Mouse (Mus musculus) monocyte, adult 5-6 weeks (primary cell): Measurements from ENCODE around the gene Strap. TPM values are rescaled to one million over a fixed set of nuclear protein-coding genes. Genes with fewer than 3 reads are reported as not detected.

Experiments
- ATAC-seq: fragments of 153-309, 156-312 bp; replicated peaks from 2 replicates; pipeline ENCODE4 v1.8.0; 2017; ENCODE audit warnings: mild to moderate bottlenecking; ENCODE audit not compliant: low TSS enrichment, insufficient number of reproducible peaks, severe bottlenecking, poor library complexity, low FRiP score
- total RNA-seq: library from RNA; stranded (forward); fragments of 200-1000, 200-491, 200-594 nt; gene quantifications from 3 replicates; pipeline ENCODE4 v1.2.3, GENCODE M21; 2017

The Strap gene
- total RNA-seq, 1 experiment from 2014 or later, result 83.6 TPM

- ATAC-seq, result no peak
Measured at GRCm38 (mm10) chr6:137713310-137713664, 21.6 kb upstream of the Strap start.

GRCm38 (mm10) chr6:137716802-137717201, 18.1 kb upstream of the Strap start:
- ATAC-seq, result no peak

GRCm38 (mm10) chr6:137722220-137722931, 12.5 kb upstream of the Strap start:
- ATAC-seq, result no peak

- no peak; the same call in 1 of the 2 replicates for ATAC-seq
Measured at GRCm38 (mm10) chr6:137723898-137724297, 11.0 kb upstream of the Strap start.

- ATAC-seq, result peak; percentile 49
Measured at GRCm38 (mm10) chr6:137734460-137734845, 425 bp upstream of the Strap start.

- no peak for ATAC-seq
Measured at GRCm38 (mm10) chr6:137735671-137736238, 877 bp downstream of the Strap start.

- ATAC-seq, result no peak
Measured at GRCm38 (mm10) chr6:137740972-137741371, 6.1 kb downstream of the Strap start.

GRCm38 (mm10) chr6:137744700-137745099, 9.8 kb downstream of the Strap start:
- ATAC-seq, result no peak

- peak; percentile 78 for ATAC-seq
Measured at GRCm38 (mm10) chr6:137747174-137747928, 12.5 kb downstream of the Strap start.

- no peak for ATAC-seq
Measured at GRCm38 (mm10) chr6:137751551-137752274, 16.8 kb downstream of the Strap start.

- no peak for ATAC-seq
Measured at GRCm38 (mm10) chr6:137752275-137752655, 17.4 kb downstream of the Strap start.

- peak; percentile 94 for ATAC-seq
Measured at GRCm38 (mm10) chr6:137754056-137754856, 19.4 kb downstream of the Strap start, which contains the start of gene Dera. TSS of gene Dera (plus strand) at chr6:137754546.

- no peak for ATAC-seq
Measured at GRCm38 (mm10) chr6:137754857-137755232, 20.0 kb downstream of the Strap start.

GRCm38 (mm10) chr6:137756310-137756709, 21.4 kb downstream of the Strap start:
- no peak for ATAC-seq

- no peak for ATAC-seq
Measured at GRCm38 (mm10) chr6:137757891-137758290, 23.0 kb downstream of the Strap start.

- ATAC-seq, result no peak
Measured at GRCm38 (mm10) chr6:137759681-137760080, 24.8 kb downstream of the Strap start.

- no peak for ATAC-seq
Measured at GRCm38 (mm10) chr6:137760966-137761365, 26.1 kb downstream of the Strap start.

- no peak for ATAC-seq
Measured at GRCm38 (mm10) chr6:137764572-137765210, 29.8 kb downstream of the Strap start.
